Mouse (Mus musculus) brain, embryonic 14.5 days (tissue): ENCODE results near the gene Nsd1.

ENCODE experiments used
- CTCF ChIP-seq: fragments of 200-500 bp; IDR thresholded peaks from 2 replicates; pipeline ENCODE4 v1.5.1; 2012; ENCODE audit warnings: inconsistent platforms, mild to moderate bottlenecking, moderate library complexity, borderline replicate concordance; ENCODE audit not compliant: insufficient read depth, insufficient read length; ENCODE audit errors: extremely low read depth
- POLR2A ChIP-seq: fragments of 200-500 bp; IDR thresholded peaks from 2 replicates; pipeline ENCODE4 v1.6.1; 2012; ENCODE audit warnings: mild to moderate bottlenecking, inconsistent platforms, borderline replicate concordance; ENCODE audit not compliant: poor library complexity, insufficient read depth, insufficient read length, severe bottlenecking; ENCODE audit errors: extremely low read depth

DNA sequence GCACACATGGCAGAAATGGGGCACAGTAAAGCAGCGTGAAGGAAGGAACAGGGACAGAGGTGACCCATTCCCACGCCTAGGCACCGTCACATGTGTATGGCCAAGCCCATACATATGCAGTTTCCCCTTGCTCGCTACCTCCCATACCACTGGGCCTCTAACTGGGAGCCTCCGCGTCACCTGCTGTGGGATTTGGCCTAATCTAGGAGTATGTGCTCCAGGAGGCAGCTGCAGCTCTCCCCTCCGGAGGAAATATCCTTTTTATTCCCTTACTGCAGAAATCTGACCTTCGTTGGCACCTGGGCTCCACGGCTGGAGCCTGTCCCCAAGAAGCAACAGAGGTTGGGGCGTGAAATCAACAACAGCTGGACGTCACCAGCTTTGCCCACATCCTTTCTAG is 35.2 kb upstream of the Nsd1 start:
- TF ChIP-seq CTCF, result no peak
- TF ChIP-seq POLR2A, result no peak
